Mouse (Mus musculus) forebrain, embryonic 11.5 days (tissue): Measurements from ENCODE around the gene E130309D02Rik. TPM values are rescaled to one million over a fixed set of nuclear protein-coding genes. Genes with fewer than 3 reads are reported as not detected.

Source experiments
- ATAC-seq: fragments of 200-750 bp; cut with Nextera tagmentation; replicated peaks from 2 replicates; pipeline ENCODE4 v1.8.0; 2017; ENCODE audit warnings: moderate TSS enrichment; ENCODE audit not compliant: low FRiP score
- DNase-seq: peaks from one replicate; pipeline ENCODE4 v3.0.0-alpha.2; 2017; ENCODE audit warnings: low spot score
- H3K27ac ChIP-seq: fragments of 300-500 bp; sonication (generic); 2 replicates; pipeline ENCODE4 v1.5.1; 2014; ENCODE audit warnings: low read depth, low read length
- H3K27me3 ChIP-seq: fragments of 300-500 bp; sonication (generic); 2 replicates; pipeline ENCODE4 v1.6.1; 2014; ENCODE audit warnings: mild to moderate bottlenecking, low read length, mixed read lengths; ENCODE audit not compliant: control insufficient read depth, insufficient read depth
- H3K36me3 ChIP-seq: fragments of 300-500 bp; sonication (generic); 2 replicates; pipeline ENCODE4 v1.6.1; 2014; ENCODE audit warnings: mild to moderate bottlenecking, low read length, moderate library complexity, mixed read lengths; ENCODE audit not compliant: control insufficient read depth, insufficient read depth
- H3K4me1 ChIP-seq: fragments of 300-500 bp; sonication (generic); replicated peaks from 2 replicates; pipeline ENCODE4 v1.6.1; 2014; ENCODE audit warnings: low read length, mixed read lengths; ENCODE audit not compliant: control insufficient read depth, insufficient read depth
- H3K4me2 ChIP-seq: fragments of 300-500 bp; sonication (generic); 2 replicates; pipeline ENCODE4 v1.6.1; 2014; ENCODE audit warnings: low read depth, mild to moderate bottlenecking, low read length, moderate library complexity, mixed read lengths; ENCODE audit not compliant: severe bottlenecking
- H3K4me3 ChIP-seq: fragments of 300-500 bp; sonication (generic); 2 replicates; pipeline ENCODE4 v1.5.1; 2014; ENCODE audit warnings: low read depth, low read length
- H3K9ac ChIP-seq: fragments of 300-500 bp; sonication (generic); 2 replicates; pipeline ENCODE4 v1.6.1; 2014; ENCODE audit warnings: low read length
- H3K9me3 ChIP-seq: fragments of 300-500 bp; sonication (generic); 2 replicates; pipeline ENCODE4 v1.6.1; 2016; ENCODE audit warnings: low read length, mixed read lengths; ENCODE audit not compliant: control insufficient read depth
- WGBS: fragments of 180-500 bp; shearing (Covaris S2); extraction: QIAGEN DNeasy Blood & Tissue Kit; methylation state at CpG from one replicate; pipeline ENCODE4 v1.1.7; 2014; 5-methylcytosine and 5-hydroxymethylcytosine counted together
- polyA plus RNA-seq: library from polyadenylated mRNA; unstranded; fragments of >200 nt; fragmentation: Nextera tagmentation; extraction: Ambion mirVana; gene quantifications from 2 replicates; pipeline ENCODE4 v1.2.1, GENCODE M21; 2014

Gene E130309D02Rik
- polyA plus RNA-seq, 1 experiment from 2014 or later: 65.8 TPM

DNA sequence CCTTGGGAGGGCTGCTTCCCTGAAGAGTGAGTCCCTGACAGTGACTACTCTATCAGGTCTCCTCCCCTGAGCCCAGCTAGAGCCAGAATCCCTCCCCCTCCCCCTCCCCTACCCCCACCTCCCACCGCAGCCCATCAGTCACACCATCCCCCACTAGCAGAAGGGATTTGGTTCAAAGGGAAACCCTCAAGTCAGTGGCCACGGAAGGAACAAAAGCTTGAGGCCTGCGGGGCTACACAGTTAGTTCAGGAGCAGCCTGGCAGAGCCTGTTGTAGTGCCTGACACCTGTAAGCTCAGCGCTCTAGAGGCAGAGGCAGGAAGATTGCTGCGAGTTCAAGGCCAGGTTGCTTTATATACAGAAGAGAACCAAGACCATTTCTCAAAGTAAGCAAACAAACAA lies 40.9 kb upstream of the E130309D02Rik start:
- Histone ChIP-seq H3K4me2 (no peak overlapping the region), H3K4me3 (no peak overlapping the region), H3K27ac (no peak overlapping the region), H3K9ac (no peak overlapping the region), H3K4me1 (peaks cover 8% of the 10 kb centered on the region; the same call in 1 of the 2 replicates), H3K36me3 (no peaks in the 10 kb centered on the region), H3K27me3 (peaks cover 6% of the 10 kb centered on the region), H3K9me3 (no peaks in the 10 kb centered on the region)
- 36% methylated on average over 5 of the region's 5 CpGs for WGBS
- DNase-seq (no peak), ATAC-seq (no peak)

GRCm38 (mm10) chr5:143346367-143346766 lies 31.2 kb upstream of the E130309D02Rik start:
- DNase-seq (no peak), ATAC-seq (no peak)
- H3K9ac ChIP-seq: no peak overlapping the region
- no peak overlapping the region for H3K4me2 ChIP-seq
- no peaks in the 10 kb centered on the region for H3K27me3 ChIP-seq
- H3K27ac ChIP-seq: no peak overlapping the region
- H3K4me3 ChIP-seq: no peak overlapping the region
- H3K4me1 ChIP-seq: no peaks in the 10 kb centered on the region
- no peaks in the 10 kb centered on the region; the same call in 1 of the 2 replicates for H3K9me3 ChIP-seq
- H3K36me3 ChIP-seq: no peaks in the 10 kb centered on the region
- 72% methylated on average over 8 of the region's 8 CpGs for WGBS

- no peak for ATAC-seq
Observed at GRCm38 (mm10) chr5:143339603-143340002, 24.4 kb upstream of the E130309D02Rik start.

GRCm38 (mm10) chr5:143336559-143336958 lies 21.4 kb upstream of the E130309D02Rik start:
- ATAC-seq (no peak), DNase-seq (no peak)
- Histone ChIP-seq H3K4me1 (no peaks in the 10 kb centered on the region), H3K9ac (no peak overlapping the region), H3K36me3 (no peaks in the 10 kb centered on the region), H3K4me2 (no peak overlapping the region), H3K27ac (no peak overlapping the region), H3K27me3 (peaks cover 2% of the 10 kb centered on the region; the same call in 1 of the 2 replicates), H3K4me3 (no peak overlapping the region), H3K9me3 (no peaks in the 10 kb centered on the region)
- 63% methylated on average over 6 of the region's 6 CpGs for WGBS

More at GRCm38 (mm10) chr5:143339603-143340002, 24.4 kb upstream of the E130309D02Rik start:
- DNase-seq: peak; percentile 21
- Histone ChIP-seq H3K4me2 (no peak overlapping the region), H3K27ac (no peak overlapping the region), H3K27me3 (peaks cover 2% of the 10 kb centered on the region; the same call in 1 of the 2 replicates), H3K4me3 (no peak overlapping the region), H3K9me3 (no peaks in the 10 kb centered on the region), H3K9ac (no peak overlapping the region), H3K36me3 (no peaks in the 10 kb centered on the region), H3K4me1 (no peaks in the 10 kb centered on the region)
- WGBS: 60% methylated on average over 6 of the region's 6 CpGs

DNA sequence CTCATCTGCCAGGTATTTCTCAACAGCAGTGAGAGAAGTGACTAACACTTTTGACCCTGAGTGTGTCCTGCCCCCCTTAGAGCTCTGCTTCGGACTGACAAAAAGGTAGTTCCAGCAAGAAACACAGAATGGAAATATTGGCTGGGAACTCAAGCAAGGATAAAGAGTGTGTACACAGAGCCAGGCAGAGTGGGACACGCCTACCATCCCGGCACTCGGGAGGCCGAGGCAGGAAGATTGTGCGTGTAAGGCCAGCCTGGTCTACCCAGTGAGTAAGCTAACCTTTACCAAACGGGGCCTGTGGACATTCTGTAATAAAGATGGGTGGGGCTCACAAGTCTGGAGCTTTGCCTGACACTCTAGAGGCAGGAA lies 19.9 kb upstream of the E130309D02Rik start:
- Histone ChIP-seq H3K27ac (no peak overlapping the region), H3K4me1 (0 out of 2 replicates have a peak, but pooled peaks cover under 1% of the 10 kb centered on the region), H3K4me3 (no peak overlapping the region), H3K36me3 (no peaks in the 10 kb centered on the region), H3K4me2 (no peak overlapping the region), H3K27me3 (peaks cover 2% of the 10 kb centered on the region; the same call in 1 of the 2 replicates), H3K9me3 (no peaks in the 10 kb centered on the region), H3K9ac (no peak overlapping the region)
- 86% methylated on average over 7 of the region's 7 CpGs for WGBS
- DNase-seq (peak; percentile 30), ATAC-seq (no peak)

DNA sequence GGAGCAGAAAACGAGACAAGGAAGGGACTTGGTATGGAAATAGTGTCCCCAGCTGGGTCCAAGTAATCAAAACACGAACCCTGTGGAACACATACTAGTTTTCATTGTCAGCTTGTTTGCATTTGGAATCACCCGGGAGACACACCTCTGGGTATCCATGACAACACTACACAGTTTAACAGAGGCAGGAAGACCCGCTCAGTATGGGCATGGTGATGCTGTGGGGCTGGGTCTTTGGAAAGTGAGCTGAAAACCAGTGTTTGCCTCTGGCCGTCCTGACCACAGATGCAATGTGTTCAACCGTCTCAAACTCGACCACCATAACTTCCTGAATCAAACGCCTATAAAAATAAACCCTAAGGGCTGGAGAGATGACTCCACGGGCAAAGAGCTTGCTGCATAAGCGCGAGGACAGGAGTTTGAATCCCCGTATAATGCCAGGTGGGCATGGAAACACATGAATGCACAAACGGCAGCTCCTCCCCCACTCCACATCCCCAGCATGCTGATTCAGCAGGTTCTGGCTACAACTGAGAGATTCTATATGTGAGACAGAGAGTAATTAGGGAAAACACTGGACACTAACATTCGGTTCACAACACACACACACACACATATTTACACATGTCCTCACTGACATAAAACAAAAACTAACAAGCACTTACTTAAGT lies 19.4 kb upstream of the E130309D02Rik start:
- H3K9me3 ChIP-seq: no peaks in the 10 kb centered on the region
- no peak for ATAC-seq
- H3K4me3 ChIP-seq: no peak overlapping the region
- DNase-seq: no peak
- H3K27me3 ChIP-seq: peaks cover 2% of the 10 kb centered on the region; the same call in 1 of the 2 replicates
- H3K27ac ChIP-seq: no peak overlapping the region
- H3K9ac ChIP-seq: no peak overlapping the region
- H3K36me3 ChIP-seq: no peaks in the 10 kb centered on the region
- no peak overlapping the region for H3K4me2 ChIP-seq
- 0 out of 2 replicates have a peak, but pooled peaks cover 6% of the 10 kb centered on the region for H3K4me1 ChIP-seq
- 79% methylated on average over 14 of the region's 14 CpGs for WGBS

- no peaks in the 10 kb centered on the region for H3K9me3 ChIP-seq
- no peaks in the 10 kb centered on the region for H3K36me3 ChIP-seq
- DNase-seq: peak; percentile 85
- 21% methylated on average over 5 of the region's 5 CpGs for WGBS
- H3K4me2 ChIP-seq: no peak overlapping the region
- no peak for ATAC-seq
- H3K4me1 ChIP-seq: 0 out of 2 replicates have a peak, but pooled peaks cover 6% of the 10 kb centered on the region
- peaks cover under 1% of the 10 kb centered on the region; the same call in 1 of the 2 replicates for H3K27me3 ChIP-seq
- H3K9ac ChIP-seq: no peak overlapping the region
- no peak overlapping the region for H3K27ac ChIP-seq
- no peak overlapping the region for H3K4me3 ChIP-seq
Observed at GRCm38 (mm10) chr5:143333872-143334271, 18.7 kb upstream of the E130309D02Rik start.

DNA sequence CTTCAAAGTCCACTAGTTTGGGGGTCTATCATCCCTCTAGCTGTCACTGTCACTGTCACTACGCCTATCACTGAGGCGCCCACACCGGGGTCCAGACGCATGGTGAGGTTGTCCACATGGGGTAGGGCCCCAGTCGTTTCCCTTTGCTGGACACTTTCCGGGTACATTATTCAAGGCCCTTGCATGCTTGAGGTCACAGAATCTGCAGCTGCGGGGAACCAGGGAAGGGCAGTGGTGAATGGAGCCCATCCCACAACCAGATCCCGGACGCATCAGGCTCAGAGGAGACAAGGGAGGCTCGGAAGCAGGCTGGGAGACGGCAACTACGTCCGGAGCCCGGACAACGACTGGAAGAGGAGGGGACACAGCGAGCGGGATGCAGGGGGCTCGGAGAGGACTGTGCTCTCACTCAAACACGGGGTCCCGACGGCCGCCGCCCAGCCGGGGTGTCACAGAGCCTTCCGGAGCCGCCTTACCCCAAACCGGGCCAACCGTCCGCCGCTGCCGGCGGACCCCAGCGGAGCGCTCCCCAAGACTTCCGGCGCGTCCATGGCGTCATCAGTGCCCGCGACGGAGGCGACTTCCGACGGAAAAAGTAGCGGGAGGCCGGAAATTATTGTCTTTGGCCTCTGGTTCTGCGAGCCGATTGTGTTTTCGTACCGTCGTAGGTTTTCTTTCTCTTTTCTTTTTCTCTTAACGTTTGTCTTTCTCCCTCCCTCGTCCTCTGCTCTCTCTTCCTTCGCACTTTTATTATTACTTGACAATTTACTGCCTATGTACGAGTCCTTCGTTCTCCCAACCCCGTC lies 13.7 kb upstream of the E130309D02Rik start, which contains the start of gene Zdhhc4:
Gene Zdhhc4, minus strand, starts transcription at position 567 of the 806 bp plus-strand sequence.
- no peaks in the 10 kb centered on the region for H3K9me3 ChIP-seq
- DNase-seq: peak; percentile 93
- H3K4me3 ChIP-seq: peak within 1 kb of the TSS; percentile 91
- H3K27ac ChIP-seq: no peak within 1 kb of the TSS
- no peaks in the 10 kb centered on the region for H3K27me3 ChIP-seq
- peaks cover 16% of the 10 kb centered on the region; the same call in 1 of the 2 replicates for H3K4me1 ChIP-seq
- WGBS: under 1% methylated on average over 57 of the region's 57 CpGs
- peak within 1 kb of the TSS; percentile 95 for H3K4me2 ChIP-seq
- peak within 1 kb of the TSS; percentile 93 for H3K9ac ChIP-seq
- peak; percentile 76 for ATAC-seq
- H3K36me3 ChIP-seq: peaks cover 8% of the 10 kb centered on the region; the same call in 1 of the 2 replicates
